Comparison of ENCODE assay signal across 9 mouse cellular contexts in the genomic region with DNA sequence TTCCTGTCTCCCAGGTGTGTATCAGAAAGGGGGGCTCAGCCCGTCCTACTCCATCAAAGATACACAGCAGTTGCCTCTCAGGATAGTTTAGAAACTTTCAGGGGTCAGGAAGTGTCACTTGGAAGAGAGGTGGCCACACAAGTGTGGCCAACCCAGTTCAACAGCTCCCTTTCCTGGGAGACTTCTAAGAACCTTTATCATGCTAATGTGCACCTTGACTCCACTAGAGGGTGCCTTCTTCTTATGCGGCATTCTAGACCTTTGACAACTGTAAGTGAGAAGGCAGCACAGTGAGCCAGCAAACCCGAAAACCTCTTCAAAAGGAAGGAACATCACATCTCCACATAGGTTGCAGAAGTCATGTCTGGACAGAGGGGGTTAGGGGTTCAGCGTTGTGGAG.
DNase-seq lines count a peak whose midpoint lies in the region; ATAC-seq and TF ChIP-seq lines count a peak whose summit lies in the region.
"Had no signal": no experiment of that assay in that cellular context is flagged by ENCODE, and none has a peak within 500 bp of the region (broad histone marks: within the 10 kb centered on the region; RNA-seq: fewer than 3 reads in every experiment).

No protein-coding gene starts in this region.

- peak; percentile 49 for DNase-seq in CD4-positive helper T cell, adult 2 months (ENCODE audit: low read depth, low spot score)
- no peak for DNase-seq in Patski (ENCODE audit: low read depth, low spot score)
- DNase-seq in layer of hippocampus, postnatal 36 days: no peak

- H3K4me3 ChIP-seq in hindbrain, embryonic 12.5 days: no peak overlapping the region
- H3K4me3 ChIP-seq in hindbrain, embryonic 13.5 days: no peak overlapping the region
- H3K4me3 ChIP-seq in megakaryocyte, embryonic 14.5 days (replicated peaks): peak overlapping the region; percentile 55
- H3K4me3 ChIP-seq: embryonic facial prominence, embryonic 13.5 days had no signal

- peaks cover 5% of the 10 kb centered on the region; the same call in 1 of the 2 replicates for H3K4me1 ChIP-seq in hindbrain, embryonic 12.5 days
- H3K4me1 ChIP-seq in hindbrain, embryonic 13.5 days (replicated peaks): peaks cover 12% of the 10 kb centered on the region; the same call in 1 of the 2 replicates
- peaks cover 48% of the 10 kb centered on the region for H3K4me1 ChIP-seq in megakaryocyte, embryonic 14.5 days
- H3K4me1 ChIP-seq: embryonic facial prominence, embryonic 13.5 days had no signal

- 35% methylated on average over 4 of the region's 4 CpGs for WGBS in hindbrain, embryonic 12.5 days
- 40% methylated on average over 4 of the region's 4 CpGs for WGBS in hindbrain, embryonic 13.5 days

- ATAC-seq in hindbrain, embryonic 12.5 days (ENCODE audit: low FRiP score): 0 out of 2 replicates have a peak, but pooled peaks have one; percentile 38
- no peak for ATAC-seq in hindbrain, embryonic 13.5 days (ENCODE audit: low FRiP score)
- peak; percentile 57 for ATAC-seq in Patski
- ATAC-seq in hematopoietic stem cell, adult 5-6 weeks (replicated peaks in 1 of 2; ENCODE audit: insufficient read depth in 1 of 2, low FRiP score in 2 of 2, low TSS enrichment in 1 of 2, low read depth in 1 of 2, poor library complexity in 2 of 2, severe bottlenecking in 2 of 2): peak; percentile 70 to 76
- no peak for ATAC-seq in inflammation-experienced regulatory T-cells, adult 6 months

- CTCF ChIA-PET in Patski (lab: Charles Lee): interaction anchor here (0.6 to 2.3 kb wide), 11 partner anchors 12 to 210 kb away, joined by 3 to 10 read pairs (median 3); no protein-coding TSS in a partner anchor

- in situ Hi-C loops in Patski (cut with MboI; ENCODE audit: low pct_unique_long_range_greater_than_20kb): loop anchor here (5.0 to 10.0 kb wide), 2 partner anchors 139 to 211 kb away; no protein-coding TSS in a partner anchor

- H3K36me3 ChIP-seq in hindbrain, embryonic 12.5 days: peaks cover 6% of the 10 kb centered on the region; the same call in 1 of the 2 replicates
- no peaks in the 10 kb centered on the region for H3K36me3 ChIP-seq in hindbrain, embryonic 13.5 days
- H3K36me3 ChIP-seq in megakaryocyte, embryonic 14.5 days (replicated peaks; ENCODE audit: low read length): no peaks in the 10 kb centered on the region
- H3K36me3 ChIP-seq: embryonic facial prominence, embryonic 13.5 days had no signal

- H3K9me3 ChIP-seq in hindbrain, embryonic 12.5 days (replicated peaks): no peaks in the 10 kb centered on the region
- H3K9me3 ChIP-seq in hindbrain, embryonic 13.5 days: no peaks in the 10 kb centered on the region
- H3K9me3 ChIP-seq in megakaryocyte, embryonic 14.5 days: no peaks in the 10 kb centered on the region
- H3K9me3 ChIP-seq: embryonic facial prominence, embryonic 13.5 days had no signal

- no peak overlapping the region for H3K4me2 ChIP-seq in hindbrain, embryonic 12.5 days (replicated peaks)
- H3K4me2 ChIP-seq in hindbrain, embryonic 13.5 days: no peak overlapping the region
- H3K4me2 ChIP-seq: embryonic facial prominence, embryonic 13.5 days had no signal

- POLR2A ChIA-PET in Patski (lab: Charles Lee): no interaction called here

- peak; percentile 76 for TF ChIP-seq CTCF in Patski (IDR thresholded peaks at IDR 0.05)

- no peaks in the 10 kb centered on the region for H3K27me3 ChIP-seq in hindbrain, embryonic 12.5 days
- no peaks in the 10 kb centered on the region for H3K27me3 ChIP-seq in hindbrain, embryonic 13.5 days
- no peaks in the 10 kb centered on the region for H3K27me3 ChIP-seq in Patski
- peaks cover 24% of the 10 kb centered on the region for H3K27me3 ChIP-seq in megakaryocyte, embryonic 14.5 days (replicated peaks)
- H3K27me3 ChIP-seq: embryonic facial prominence, embryonic 13.5 days had no signal

- no peak overlapping the region for H3K9ac ChIP-seq in hindbrain, embryonic 12.5 days
- no peak overlapping the region for H3K9ac ChIP-seq in hindbrain, embryonic 13.5 days
- H3K9ac ChIP-seq: embryonic facial prominence, embryonic 13.5 days had no signal

- H3K27ac ChIP-seq in hindbrain, embryonic 12.5 days: no peak overlapping the region
- no peak overlapping the region; the same call in 1 of the 2 replicates for H3K27ac ChIP-seq in hindbrain, embryonic 13.5 days
- H3K27ac ChIP-seq: embryonic facial prominence, embryonic 13.5 days had no signal

Comparison
In these comparisons a context has a peak if more than half of its experiments do, and no peak if none do; other contexts are left out.
1. ATAC-seq: peak in hindbrain, embryonic 12.5 days (single experiment), Patski (single experiment) and hematopoietic stem cell, adult 5-6 weeks (2 of 2); none in hindbrain, embryonic 13.5 days (single experiment) and inflammation-experienced regulatory T-cells, adult 6 months (single experiment).